In the genomic region with DNA sequence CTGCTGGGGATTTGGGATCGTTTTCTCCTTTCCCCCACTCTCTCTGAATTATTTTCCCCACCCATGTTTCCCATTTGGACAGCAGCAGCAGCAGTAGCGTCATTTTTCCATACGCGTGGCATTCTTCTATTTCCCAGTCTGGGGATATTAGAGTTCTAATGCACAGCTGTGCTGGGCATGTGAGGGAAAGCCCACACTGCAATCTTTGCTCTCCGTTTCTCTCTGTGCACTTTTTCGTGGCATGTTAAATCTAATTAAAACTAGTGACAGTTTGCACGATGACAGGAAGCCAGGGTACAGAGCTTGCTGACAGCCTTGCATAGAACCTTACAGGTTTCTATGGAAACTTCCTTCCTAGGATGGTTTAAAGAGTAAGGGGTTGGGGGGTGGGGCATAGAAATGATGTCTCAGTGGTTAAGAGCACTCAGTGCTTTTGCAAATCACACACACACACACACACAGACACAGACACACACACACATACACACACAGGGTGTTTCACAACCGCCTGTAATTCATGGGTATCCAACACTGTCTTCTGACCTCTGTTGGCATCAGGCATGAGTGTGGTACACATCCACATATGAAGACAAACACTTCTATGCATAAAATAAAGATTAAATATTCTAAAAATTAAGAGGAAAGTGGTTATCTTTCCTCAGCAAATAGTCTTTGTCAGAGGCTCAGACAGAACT, we compare ENCODE assay signal across 8 mouse cellular contexts. TPM values are rescaled to one million over a fixed set of nuclear protein-coding genes. Genes with fewer than 3 reads are reported as not detected.
DNase-seq lines count a peak whose midpoint lies in the region; ATAC-seq lines count a peak whose summit lies in the region.
"Had no signal": no experiment of that assay in that cellular context is flagged by ENCODE, and none has a peak within 500 bp of the region (broad histone marks: within the 10 kb centered on the region; RNA-seq: fewer than 3 reads in every experiment).

No protein-coding gene starts in this region.

- H3K27ac ChIP-seq in liver, embryonic 11.5 days (ENCODE audit: low read depth, low read length) = no peak overlapping the region
- H3K27ac ChIP-seq in embryonic facial prominence, embryonic 10.5 days (replicated peaks) = peak overlapping the region; percentile 69; the same call in 1 of the 2 replicates
- H3K27ac ChIP-seq in forebrain, embryonic 16.5 days (ENCODE audit: low read length) = peak overlapping the region; percentile 70
- peak overlapping the region; percentile 69 for H3K27ac ChIP-seq in midbrain, embryonic 15.5 days

- no peaks in the 10 kb centered on the region for H3K36me3 ChIP-seq in liver, embryonic 11.5 days (ENCODE audit: control insufficient read depth, insufficient read depth, low read length)
- no peaks in the 10 kb centered on the region for H3K36me3 ChIP-seq in embryonic facial prominence, embryonic 10.5 days (replicated peaks)
- H3K36me3 ChIP-seq in forebrain, embryonic 16.5 days (ENCODE audit: control insufficient read depth, insufficient read depth) = no peaks in the 10 kb centered on the region
- no peaks in the 10 kb centered on the region for H3K36me3 ChIP-seq in midbrain, embryonic 15.5 days (replicated peaks)

- H3K4me3 ChIP-seq in liver, embryonic 11.5 days (ENCODE audit: low read depth, low read length) = no peak overlapping the region
- no peak overlapping the region; the same call in 1 of the 2 replicates for H3K4me3 ChIP-seq in embryonic facial prominence, embryonic 10.5 days
- H3K4me3 ChIP-seq in forebrain, embryonic 16.5 days (replicated peaks; ENCODE audit: low read length) = no peak overlapping the region
- H3K4me3 ChIP-seq in midbrain, embryonic 15.5 days = no peak overlapping the region
- H3K4me3 ChIP-seq: erythroblast, embryonic 14.5 days had no signal

- no peaks in the 10 kb centered on the region for H3K9me3 ChIP-seq in liver, embryonic 11.5 days (ENCODE audit: control insufficient read depth, low read length)
- H3K9me3 ChIP-seq in embryonic facial prominence, embryonic 10.5 days = no peaks in the 10 kb centered on the region
- no peaks in the 10 kb centered on the region for H3K9me3 ChIP-seq in forebrain, embryonic 16.5 days (ENCODE audit: control insufficient read depth, low read length)
- H3K9me3 ChIP-seq in midbrain, embryonic 15.5 days = no peaks in the 10 kb centered on the region

- WGBS in liver, embryonic 11.5 days = 64% methylated on average over 8 of the region's 8 CpGs
- WGBS in embryonic facial prominence, embryonic 10.5 days = 71% methylated on average over 8 of the region's 8 CpGs
- WGBS in forebrain, embryonic 16.5 days = 58% methylated on average over 8 of the region's 8 CpGs
- WGBS in midbrain, embryonic 15.5 days = 53% methylated on average over 8 of the region's 8 CpGs

- peaks cover 8% of the 10 kb centered on the region for H3K4me1 ChIP-seq in liver, embryonic 11.5 days (replicated peaks; ENCODE audit: control insufficient read depth, insufficient read depth, low read length)
- H3K4me1 ChIP-seq in embryonic facial prominence, embryonic 10.5 days = peaks cover 22% of the 10 kb centered on the region
- peaks cover 9% of the 10 kb centered on the region for H3K4me1 ChIP-seq in forebrain, embryonic 16.5 days (replicated peaks; ENCODE audit: control insufficient read depth, insufficient read depth, low read length)
- H3K4me1 ChIP-seq in midbrain, embryonic 15.5 days = peaks cover 6% of the 10 kb centered on the region; the same call in 1 of the 2 replicates

- no peak for ATAC-seq in liver, embryonic 11.5 days (replicated peaks; ENCODE audit: low FRiP score)
- peak; percentile 85 for ATAC-seq in forebrain, embryonic 16.5 days
- ATAC-seq in midbrain, embryonic 15.5 days (replicated peaks) = peak; percentile 85
- ATAC-seq in erythroid progenitor cell, adult 5-6 weeks (replicated peaks; ENCODE audit: low FRiP score, poor library complexity, severe bottlenecking) = no peak

- H3K27me3 ChIP-seq in liver, embryonic 11.5 days (replicated peaks; ENCODE audit: control insufficient read depth, insufficient read depth, low read length) = no peaks in the 10 kb centered on the region
- H3K27me3 ChIP-seq in embryonic facial prominence, embryonic 10.5 days (replicated peaks; ENCODE audit: low read depth, poor library complexity, severe bottlenecking) = no peaks in the 10 kb centered on the region
- H3K27me3 ChIP-seq in forebrain, embryonic 16.5 days (replicated peaks; ENCODE audit: control insufficient read depth, insufficient read depth, low read length) = no peaks in the 10 kb centered on the region
- no peaks in the 10 kb centered on the region for H3K27me3 ChIP-seq in midbrain, embryonic 15.5 days (replicated peaks)

- peak overlapping the region; percentile 69 for H3K4me2 ChIP-seq in liver, embryonic 11.5 days
- no peak overlapping the region; the same call in 1 of the 2 replicates for H3K4me2 ChIP-seq in forebrain, embryonic 16.5 days (ENCODE audit: low read length)
- no peak overlapping the region; the same call in 1 of the 2 replicates for H3K4me2 ChIP-seq in midbrain, embryonic 15.5 days

- DNase-seq in liver, embryonic 11.5 days (ENCODE audit: low spot score) = no peak
- DNase-seq in liver = no peak
- no peak for DNase-seq in embryonic facial prominence, embryonic 10.5 days (ENCODE audit: low spot score)
- DNase-seq in thymus, postnatal 4 days = no peak

- H3K9ac ChIP-seq in liver, embryonic 11.5 days (ENCODE audit: low read depth, low read length) = no peak overlapping the region
- no peak overlapping the region; the same call in 1 of the 2 replicates for H3K9ac ChIP-seq in forebrain, embryonic 16.5 days (replicated peaks; ENCODE audit: low read depth, low read length)
- no peak overlapping the region for H3K9ac ChIP-seq in midbrain, embryonic 15.5 days

RNA-seq across cellular contexts. Expression of gene Fam198b, which starts 3.0 kb away (rescaled TPM):
- 4.8 and 5.9 TPM in 2 replicates for polyA plus RNA-seq in liver, embryonic 11.5 days (2014; fragmentation: Nextera tagmentation; extraction: Ambion mirVana)
- 2.0 and 2.5 TPM in 2 replicates for polyA plus RNA-seq in embryonic facial prominence, embryonic 10.5 days (2016; fragmentation: Nextera tagmentation; extraction: Ambion mirVana)
- 1.4 and 2.1 TPM in 2 replicates for polyA plus RNA-seq in forebrain, embryonic 16.5 days (2015; fragmentation: Nextera tagmentation; extraction: Ambion mirVana)
- 1.3 and 1.6 TPM in 2 replicates for polyA plus RNA-seq in midbrain, embryonic 15.5 days (2015; fragmentation: Nextera tagmentation; extraction: Ambion mirVana)
- not detected in 2 replicates for total RNA-seq in erythroid progenitor cell, adult 5-6 weeks (2015; ENCODE audit: low replicate concordance)
- total RNA-seq in erythroid progenitor cell, adult 5-6 weeks (2017; ENCODE audit: low replicate concordance) = not detected in 2 replicates

RNA-seq across cellular contexts. Expression of gene Tmem144, which starts 34.7 kb away (rescaled TPM):
- 3.3 and 4.9 TPM in 2 replicates for polyA plus RNA-seq in liver, embryonic 11.5 days (2014; fragmentation: Nextera tagmentation; extraction: Ambion mirVana)
- polyA plus RNA-seq in embryonic facial prominence, embryonic 10.5 days (2016; fragmentation: Nextera tagmentation; extraction: Ambion mirVana) = 3.7 and 3.9 TPM in 2 replicates
- polyA plus RNA-seq in forebrain, embryonic 16.5 days (2015; fragmentation: Nextera tagmentation; extraction: Ambion mirVana) = 1.9 and 2.0 TPM in 2 replicates
- 0.87 and 0.96 TPM in 2 replicates for polyA plus RNA-seq in midbrain, embryonic 15.5 days (2015; fragmentation: Nextera tagmentation; extraction: Ambion mirVana)
- 1.1 TPM in 1 of 2 replicates, not detected in the other for total RNA-seq in erythroid progenitor cell, adult 5-6 weeks (2015; ENCODE audit: low replicate concordance)
- total RNA-seq in erythroid progenitor cell, adult 5-6 weeks (2017; ENCODE audit: low replicate concordance) = not detected in 2 replicates
- polyA plus RNA-seq: erythroblast, embryonic 14.5 days had no signal

Comparison
In these comparisons a context has a peak if more than half of its experiments do, and no peak if none do; other contexts are left out.
1. ATAC-seq: peak in forebrain, embryonic 16.5 days (single experiment) and midbrain, embryonic 15.5 days (single experiment); none in liver, embryonic 11.5 days (single experiment) and erythroid progenitor cell, adult 5-6 weeks (single experiment).